Mouse (Mus musculus) layer of hippocampus, adult 11-12 months (tissue): ENCODE measurements at regions not wholly inside any gene's neighbourhood (a gene's known extent, or its start where the extent isn't known, plus 50 kb on each side); places are given as distances from the start of the nearest gene placed in this dataset.
"Not testable (repeated sequence)": the region's sequence is repeated elsewhere in the genome, so short reads cannot be mapped to it uniquely, and the experiment has no call there.

Experiments
- DNase-seq: peaks from one replicate; pipeline ENCODE4 v3.0.0; 2022; ENCODE audit warnings: low spot score

DNA sequence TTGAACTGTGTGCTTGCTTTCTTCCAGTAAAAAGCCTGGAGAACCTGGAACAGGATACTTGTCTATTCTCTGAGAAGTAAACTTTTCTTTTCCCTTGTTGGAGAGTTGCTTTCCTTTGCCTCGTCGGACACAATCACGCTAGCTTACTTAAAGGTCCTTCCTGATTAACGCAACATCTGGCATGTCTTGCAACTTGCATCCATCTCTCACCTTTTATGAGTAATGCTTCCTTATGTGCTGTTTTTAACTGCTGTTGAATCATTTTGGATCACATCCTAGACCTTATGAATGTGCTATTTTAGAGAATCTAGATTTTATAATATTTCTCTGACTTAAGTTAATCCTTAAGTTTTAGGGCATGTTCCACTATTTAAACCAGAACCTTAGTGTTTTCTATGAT lies 188.4 kb upstream of the Pcsk5 start:
- no peak for DNase-seq

DNA sequence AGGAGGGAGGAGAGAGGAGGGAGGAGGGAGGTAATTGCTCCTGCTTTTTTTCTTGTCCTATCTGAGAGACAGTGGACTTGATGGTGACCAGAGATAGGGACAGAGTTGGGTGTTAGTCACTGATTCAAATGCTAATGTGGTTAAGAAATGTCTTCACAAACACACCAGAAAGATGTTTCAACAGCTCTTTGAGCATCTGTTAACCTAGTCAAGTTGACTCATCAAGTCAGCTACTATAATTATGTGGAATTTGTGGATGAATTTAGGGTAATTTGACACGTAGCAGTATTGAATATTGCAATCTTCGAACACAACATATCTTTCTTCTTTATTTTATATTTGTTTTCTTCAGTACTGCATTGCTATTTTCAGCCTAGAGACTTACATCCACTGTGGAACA lies 182.9 kb upstream of the Pcsk5 start:
- DNase-seq = no peak

DNA sequence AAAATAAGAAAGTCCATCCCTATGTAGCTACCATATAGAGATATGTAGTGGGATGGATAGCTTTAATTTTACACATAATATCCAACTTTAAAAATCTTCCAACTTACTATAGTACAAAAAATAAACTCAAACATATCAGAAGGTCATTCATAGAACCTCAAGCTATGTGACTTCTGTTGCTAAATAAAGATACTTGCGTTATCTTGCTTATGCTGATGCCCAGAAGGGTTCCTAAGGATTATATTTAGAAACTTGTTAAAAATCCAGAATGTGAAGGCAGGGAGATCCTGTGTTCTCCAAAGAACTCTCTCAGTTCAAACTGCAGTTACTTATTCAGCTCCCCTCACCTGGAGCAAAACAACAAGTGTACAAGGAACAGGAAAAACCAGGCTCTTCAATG lies 177.9 kb upstream of the Pcsk5 start:
- DNase-seq = no peak

DNA sequence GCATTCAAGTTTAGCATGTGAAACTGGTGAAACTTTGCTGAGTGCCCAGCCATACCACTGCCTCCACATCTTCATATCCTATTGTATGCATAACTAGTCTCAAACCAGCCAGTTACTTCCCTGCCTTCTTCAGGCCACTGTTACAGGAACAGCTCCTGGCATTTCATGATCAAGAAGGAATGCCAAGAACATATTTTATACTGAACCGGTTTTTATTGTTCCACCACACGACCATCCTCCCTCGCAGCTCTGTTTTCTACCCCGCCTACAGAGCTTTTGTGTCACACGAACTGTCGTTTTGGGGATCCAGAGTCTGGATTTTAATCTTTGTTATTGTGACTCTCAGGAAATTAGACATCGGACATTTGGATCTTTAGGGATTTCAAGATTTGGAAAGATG lies 174.6 kb upstream of the Pcsk5 start:
- DNase-seq = peak; percentile 20

DNA sequence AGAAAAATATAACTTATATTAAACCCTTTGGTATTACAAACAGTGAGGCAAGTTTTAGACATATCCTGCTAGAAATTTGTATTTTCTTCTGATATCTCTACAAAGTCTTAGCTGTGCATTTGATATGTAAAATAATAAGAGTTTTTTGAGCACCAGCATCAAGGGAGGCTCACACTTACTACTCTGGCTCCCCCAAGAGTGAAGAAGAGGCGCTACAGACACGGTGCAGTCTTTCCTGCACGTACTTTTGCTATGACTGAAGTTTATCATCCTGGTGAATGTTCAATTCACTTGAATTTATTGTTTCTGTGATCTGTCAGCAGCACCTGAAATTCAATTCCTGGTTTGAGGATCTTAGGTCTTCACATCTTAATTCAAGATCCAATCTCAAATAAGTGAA lies 160.1 kb upstream of the Pcsk5 start:
- DNase-seq = no peak

DNA sequence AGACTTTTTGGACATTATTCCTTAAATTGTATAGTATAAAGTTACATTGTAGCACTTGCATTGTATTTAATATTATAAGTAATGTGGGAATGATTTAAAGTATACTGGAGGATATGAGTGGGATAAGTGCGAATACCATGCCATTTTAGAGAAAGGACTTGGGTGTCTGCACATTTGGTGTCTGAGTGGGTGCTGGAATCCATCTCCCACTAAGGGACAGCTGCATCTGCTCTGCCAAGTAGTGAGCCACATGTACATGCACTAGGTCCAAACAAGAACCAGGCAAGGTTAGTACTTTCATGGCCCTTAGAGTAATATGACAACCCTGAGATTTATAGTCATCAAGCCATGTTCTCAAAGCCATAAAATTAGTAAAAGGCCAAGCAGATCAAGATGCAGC lies 146.0 kb upstream of the Pcsk5 start:
- DNase-seq = peak; percentile 4

DNA sequence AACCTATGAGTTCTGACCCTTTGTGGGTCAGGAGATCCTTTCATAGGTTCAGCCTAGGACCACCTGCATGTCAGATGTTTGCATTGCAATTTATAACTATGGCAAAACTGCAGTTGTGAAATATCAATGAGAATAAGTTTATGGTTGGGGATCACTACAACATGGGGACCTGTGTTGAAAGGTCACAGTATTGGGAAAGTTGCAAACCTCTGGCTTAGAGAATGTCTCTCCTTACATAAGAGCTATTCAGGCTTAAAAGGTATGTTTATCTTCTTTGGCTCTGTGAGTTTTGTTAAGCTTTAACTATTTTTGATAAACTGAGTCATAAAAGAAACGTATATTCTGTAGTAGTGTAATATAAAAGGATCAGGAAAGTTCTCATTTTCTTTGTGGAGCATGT lies 128.1 kb upstream of the Pcsk5 start:
- no peak for DNase-seq

DNA sequence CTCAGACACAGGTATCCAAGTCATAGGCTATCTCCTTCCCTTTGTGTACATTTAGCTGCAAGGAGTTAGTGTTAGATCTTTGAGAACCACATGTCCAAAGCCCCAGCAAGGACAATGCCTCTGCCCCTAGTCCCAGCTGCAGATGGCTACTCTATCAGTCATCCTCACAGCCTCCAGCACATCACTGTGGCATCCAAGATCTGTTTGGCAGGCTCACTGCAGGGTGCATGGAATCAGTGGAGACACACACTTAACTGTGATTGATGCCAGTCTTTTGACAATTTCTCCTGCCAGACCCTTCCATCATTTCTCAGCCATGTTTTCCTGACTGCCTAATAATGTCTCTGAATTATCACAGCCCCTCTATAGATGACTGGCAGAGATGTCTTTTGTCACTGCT lies 121.0 kb upstream of the Pcsk5 start:
- no peak for DNase-seq

DNA sequence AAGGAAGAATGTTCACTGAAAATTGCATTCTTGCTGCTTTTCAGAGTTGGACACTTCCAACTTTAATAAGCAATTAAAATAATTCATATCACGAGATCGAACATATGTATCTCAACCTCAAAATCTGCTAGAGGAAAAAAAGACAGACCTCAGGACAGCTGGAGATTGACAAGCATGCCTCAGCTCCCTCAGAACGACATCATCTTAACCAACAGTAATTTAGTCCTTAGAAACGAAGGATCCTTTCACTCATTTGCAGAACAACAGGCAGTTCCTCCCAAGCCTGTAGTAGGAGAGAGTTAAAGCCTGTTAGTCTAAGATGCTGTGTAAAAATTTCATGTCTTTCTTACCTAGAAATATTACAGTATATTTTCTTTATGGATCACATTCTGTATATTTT lies 95.2 kb upstream of the Pcsk5 start:
- DNase-seq = no peak

DNA sequence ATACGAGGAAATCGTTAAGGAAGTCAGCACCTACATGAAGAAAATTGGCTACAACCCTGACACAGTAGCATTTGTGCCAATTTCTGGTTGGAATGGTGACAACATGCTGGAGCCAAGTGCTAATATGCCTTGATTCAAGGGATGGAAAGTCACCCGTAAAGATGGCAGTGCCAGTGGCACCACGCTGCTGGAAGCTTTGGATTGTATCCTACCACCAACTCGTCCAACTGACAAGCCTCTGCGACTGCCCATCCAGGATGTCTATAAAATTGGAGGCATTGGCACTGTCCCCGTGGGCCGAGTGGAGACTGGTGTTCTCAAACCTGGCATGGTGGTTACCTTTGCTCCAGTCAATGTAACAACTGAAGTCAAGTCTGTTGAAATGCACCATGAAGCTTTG lies 89.7 kb upstream of the Pcsk5 start:
- DNase-seq = not testable (repeated sequence)

DNA sequence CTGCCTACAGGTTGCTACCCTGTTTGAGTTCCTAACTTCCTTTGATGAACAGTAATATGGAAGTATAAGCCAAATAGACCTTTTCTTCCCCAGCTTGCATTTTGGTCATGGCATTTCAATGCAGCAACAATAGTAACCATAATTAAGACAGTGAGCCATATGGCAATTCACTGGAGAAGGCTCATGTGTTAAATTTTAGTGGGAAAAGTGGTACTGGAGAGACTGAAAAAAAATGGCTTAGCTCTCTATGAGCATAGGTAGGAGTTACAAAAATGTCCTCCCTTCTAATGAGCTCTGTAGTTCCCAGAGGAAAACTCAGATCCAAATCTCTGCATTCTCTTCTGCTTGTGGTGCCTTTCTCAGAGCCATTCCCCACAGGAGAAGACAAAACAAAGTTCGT lies 70.1 kb upstream of the Pcsk5 start:
- DNase-seq = no peak

DNA sequence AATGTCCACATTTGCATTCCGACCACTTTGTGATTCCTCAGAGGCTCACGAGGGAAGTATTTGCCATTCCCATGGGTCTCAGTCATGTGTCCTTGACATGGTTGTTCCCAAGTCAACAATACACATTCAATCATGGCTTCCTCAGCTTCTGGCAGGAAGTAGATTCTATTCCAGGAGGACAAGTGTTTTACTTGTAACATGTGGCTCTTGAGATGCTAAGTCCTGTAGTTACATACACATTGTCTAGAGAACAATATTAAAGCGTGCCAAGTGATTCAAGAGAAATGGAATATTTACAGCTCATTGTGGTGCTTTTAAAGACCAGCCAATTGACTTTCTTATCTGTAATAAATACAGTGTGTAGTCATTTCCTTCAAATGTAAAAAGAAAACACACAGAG lies 66.7 kb upstream of the Pcsk5 start:
- DNase-seq = no peak

DNA sequence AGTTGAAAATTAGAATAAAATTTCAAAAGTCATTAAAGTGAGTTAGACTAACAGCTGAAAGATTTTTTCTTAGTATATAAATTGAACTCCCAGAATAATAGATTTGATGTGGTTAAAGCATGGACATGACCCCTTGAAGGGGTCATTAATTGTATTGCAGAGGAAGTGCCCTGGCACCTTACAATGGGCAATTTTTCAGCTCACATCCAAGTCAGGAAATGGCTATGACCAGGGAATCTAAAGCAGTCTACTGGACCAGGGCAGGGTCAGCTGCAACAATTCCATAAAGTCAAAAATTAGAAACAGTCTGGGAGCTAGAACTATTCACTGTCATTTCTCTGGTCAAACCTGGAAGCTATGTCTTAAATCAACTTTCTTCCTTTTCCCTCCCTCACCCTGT lies 55.2 kb upstream of the Pcsk5 start:
- no peak for DNase-seq
